Mouse (Mus musculus): Measurements from ENCODE around the gene Tuft1. TPM values are rescaled to one million over a fixed set of nuclear protein-coding genes. Genes with fewer than 3 reads are reported as not detected.
"Not testable (repeated sequence)": the region's sequence is repeated elsewhere in the genome, so short reads cannot be mapped to it uniquely, and the experiment has no call there.

Tuft1 gene
- polyA plus RNA-seq, 1 experiment from 2014 or later = 5.8 TPM

DNA sequence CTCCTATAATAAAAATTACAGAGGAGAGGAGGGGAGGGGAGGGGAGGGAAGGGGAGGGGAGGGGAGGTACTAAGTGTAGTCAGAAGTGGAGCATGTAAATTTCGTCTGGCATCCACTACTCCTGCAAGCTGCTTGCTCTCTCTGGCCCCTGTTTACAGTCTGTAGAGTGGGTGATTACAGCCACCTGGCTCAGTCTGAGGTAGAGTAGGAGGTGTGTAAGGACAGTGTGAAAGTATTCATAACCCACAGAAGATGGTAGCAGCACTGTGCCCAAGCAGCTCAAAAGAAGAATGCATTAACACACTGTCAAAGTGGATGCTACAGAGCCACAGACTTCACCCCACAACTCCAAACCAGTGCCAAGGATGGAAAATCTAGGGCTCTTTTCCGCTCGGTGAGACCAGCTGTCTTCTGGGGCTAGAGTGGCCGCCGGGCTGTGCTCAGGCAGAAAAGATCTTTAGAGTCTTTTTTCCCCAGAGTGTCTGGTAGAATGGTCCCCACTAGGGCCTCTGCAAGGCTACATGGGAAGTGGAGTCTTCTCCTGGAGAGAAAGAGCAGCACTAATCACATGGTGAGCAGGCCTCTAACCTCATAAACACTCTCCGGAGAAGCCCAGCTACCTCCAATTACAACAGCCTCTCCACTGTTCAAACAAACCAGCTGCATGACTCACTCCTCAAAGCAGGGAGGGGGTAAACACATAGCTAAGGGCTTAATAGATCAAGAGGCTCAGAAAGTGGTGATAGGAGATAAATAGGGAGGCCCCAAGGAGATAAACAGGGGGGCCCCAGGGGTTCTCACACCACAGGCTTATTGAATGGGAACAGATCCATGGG, 9.7 kb downstream of the Tuft1 start:
- Histone ChIP-seq H3K9me3 (ENCODE audit: control insufficient read depth, low read length) (no peaks in the 10 kb centered on the region), H3K4me1 (ENCODE audit: control insufficient read depth, insufficient read depth, low read length) (0 out of 2 replicates have a peak, but pooled peaks cover 2% of the 10 kb centered on the region), H3K9ac (replicated peaks; ENCODE audit: low read depth, low read length) (no peak overlapping the region), H3K4me2 (ENCODE audit: low read depth, low read length) (no peak overlapping the region), H3K27me3 (ENCODE audit: control insufficient read depth, insufficient read depth, low read length) (no peaks in the 10 kb centered on the region), H3K4me3 (ENCODE audit: low read depth, low read length) (no peak overlapping the region), H3K36me3 (ENCODE audit: control insufficient read depth, insufficient read depth, low read length) (no peaks in the 10 kb centered on the region), H3K27ac (ENCODE audit: low read depth, low read length) (no peak overlapping the region)
- no peak for ATAC-seq (ENCODE audit: low read depth)
- 46% methylated on average over 6 of the region's 6 CpGs for WGBS

DNA sequence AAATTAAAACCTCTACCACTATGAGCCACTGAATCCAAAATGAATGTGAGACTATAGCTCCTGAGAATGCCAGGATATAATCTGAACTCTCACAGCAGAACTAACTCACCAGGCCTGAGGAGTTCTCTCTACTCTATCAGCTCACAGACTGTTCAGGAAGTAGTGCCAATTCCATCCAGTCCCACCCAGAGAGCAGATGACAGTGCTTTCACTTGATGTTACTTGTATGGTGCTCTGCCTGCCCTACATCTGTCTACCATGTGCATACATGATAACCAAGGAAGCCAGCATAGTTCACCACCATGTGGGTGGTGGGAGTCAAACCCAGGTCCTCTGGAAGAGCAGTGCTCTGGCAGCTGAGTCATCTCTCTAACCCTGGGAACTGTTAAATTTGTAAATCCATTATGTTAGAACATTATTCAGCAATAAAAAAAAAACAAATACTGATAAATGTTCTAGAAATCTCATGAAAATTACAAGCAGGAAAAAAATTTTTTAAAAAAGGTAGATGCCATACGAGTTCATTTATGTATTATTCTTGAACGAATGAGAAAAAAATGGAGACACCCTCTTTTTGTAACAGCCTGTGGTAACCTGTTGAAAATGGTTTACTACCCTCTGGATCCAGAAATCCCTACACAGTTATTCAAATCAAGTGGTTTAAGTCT, 16.0 kb downstream of the Tuft1 start, which contains the start of gene Gm10972:
Gene Gm10972, plus strand, starts transcription at position 618 of the 668 bp plus-strand sequence.
- H3K9ac ChIP-seq (replicated peaks; ENCODE audit: low read depth, low read length); H3K36me3 ChIP-seq (ENCODE audit: control insufficient read depth, insufficient read depth, low read length); H3K4me1 ChIP-seq (ENCODE audit: control insufficient read depth, insufficient read depth, low read length); H3K27me3 ChIP-seq (ENCODE audit: control insufficient read depth, insufficient read depth, low read length); H3K4me3 ChIP-seq (ENCODE audit: low read depth, low read length); H3K4me2 ChIP-seq (ENCODE audit: low read depth, low read length); H3K27ac ChIP-seq (ENCODE audit: low read depth, low read length); ATAC-seq (ENCODE audit: low read depth); H3K9me3 ChIP-seq (ENCODE audit: control insufficient read depth, low read length): not testable (repeated sequence)
- WGBS = 80% methylated on average over 2 of the region's 2 CpGs

DNA sequence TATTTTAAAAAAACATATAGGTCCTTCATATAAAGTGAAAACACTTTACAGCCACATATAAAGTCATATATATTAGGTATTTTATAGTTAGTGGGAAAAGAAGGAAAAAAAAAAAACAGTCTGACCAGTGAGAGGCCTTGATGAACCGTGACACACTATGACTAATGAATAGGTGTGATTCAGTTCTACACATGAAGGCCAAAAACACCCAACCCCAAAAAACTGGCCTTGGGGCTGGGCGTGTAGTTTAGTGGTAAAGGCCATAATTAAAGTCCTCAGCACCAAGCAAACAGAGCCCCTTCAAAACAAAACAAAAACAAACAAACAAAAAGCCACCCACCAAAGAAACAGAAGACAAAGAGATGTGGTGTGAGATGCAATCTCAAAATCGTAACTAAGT, 28.8 kb downstream of the Tuft1 start:
- H3K9me3 ChIP-seq (ENCODE audit: control insufficient read depth, low read length) = no peaks in the 10 kb centered on the region
- 83% methylated on average over 3 of the region's 3 CpGs for WGBS
- H3K36me3 ChIP-seq (ENCODE audit: control insufficient read depth, insufficient read depth, low read length) = no peaks in the 10 kb centered on the region
- no peak overlapping the region for H3K27ac ChIP-seq (ENCODE audit: low read depth, low read length)
- no peak for ATAC-seq (ENCODE audit: low read depth)
- no peaks in the 10 kb centered on the region for H3K27me3 ChIP-seq (ENCODE audit: control insufficient read depth, insufficient read depth, low read length)
- H3K4me1 ChIP-seq (ENCODE audit: control insufficient read depth, insufficient read depth, low read length) = no peaks in the 10 kb centered on the region
- H3K9ac ChIP-seq (replicated peaks; ENCODE audit: low read depth, low read length) = no peak overlapping the region
- H3K4me3 ChIP-seq (ENCODE audit: low read depth, low read length) = no peak overlapping the region
- no peak overlapping the region for H3K4me2 ChIP-seq (ENCODE audit: low read depth, low read length)

DNA sequence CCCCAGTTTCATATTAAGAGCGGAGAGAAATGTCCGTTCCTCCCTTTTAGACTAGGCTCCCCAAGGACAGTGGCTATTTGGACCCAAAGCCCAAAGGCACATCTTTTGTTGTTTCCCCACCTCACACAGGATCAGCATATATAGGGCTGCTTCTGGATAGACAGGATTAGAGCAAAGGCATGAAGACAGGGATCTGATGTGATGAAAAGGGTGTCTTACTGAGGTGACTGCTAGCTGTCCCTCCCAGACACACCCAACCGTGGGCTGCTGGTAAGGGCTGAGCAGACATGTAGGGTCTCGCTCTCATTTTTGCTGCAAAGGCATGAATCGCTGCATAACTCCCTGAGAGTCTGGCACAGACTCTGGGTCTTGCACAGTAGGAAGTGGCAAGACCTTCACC, 30.0 kb downstream of the Tuft1 start:
- ATAC-seq (ENCODE audit: low read depth) = no peak
- 90% methylated on average over 5 of the region's 5 CpGs for WGBS

DNA sequence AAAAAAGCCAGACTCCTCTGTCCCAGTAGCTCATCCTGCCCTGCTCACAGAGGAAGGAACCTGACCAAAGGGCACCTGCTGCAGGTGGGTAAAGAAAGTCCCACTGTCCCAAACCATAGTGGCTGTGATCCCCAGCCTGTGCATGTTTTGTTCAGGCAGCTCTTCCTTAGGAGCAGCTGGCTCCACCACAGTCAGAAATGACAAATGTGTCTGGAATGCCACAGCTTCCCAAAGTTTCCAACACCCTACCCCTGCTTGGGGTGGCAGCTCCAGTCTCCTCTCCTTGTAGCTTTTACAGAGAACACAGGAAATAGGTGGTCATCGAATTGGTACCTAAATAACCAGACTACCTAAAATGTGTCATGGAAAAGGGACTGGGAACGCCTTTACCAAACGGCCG, 34.4 kb downstream of the Tuft1 start:
- H3K4me2 ChIP-seq (ENCODE audit: low read depth, low read length) = no peak overlapping the region
- no peaks in the 10 kb centered on the region for H3K36me3 ChIP-seq (ENCODE audit: control insufficient read depth, insufficient read depth, low read length)
- no peak overlapping the region for H3K9ac ChIP-seq (replicated peaks; ENCODE audit: low read depth, low read length)
- H3K9me3 ChIP-seq (ENCODE audit: control insufficient read depth, low read length) = no peaks in the 10 kb centered on the region
- H3K27ac ChIP-seq (ENCODE audit: low read depth, low read length) = no peak overlapping the region
- no peaks in the 10 kb centered on the region for H3K4me1 ChIP-seq (ENCODE audit: control insufficient read depth, insufficient read depth, low read length)
- H3K4me3 ChIP-seq (ENCODE audit: low read depth, low read length) = no peak overlapping the region
- H3K27me3 ChIP-seq (ENCODE audit: control insufficient read depth, insufficient read depth, low read length) = no peaks in the 10 kb centered on the region
- 90% methylated on average over 4 of the region's 4 CpGs for WGBS
- no peak for ATAC-seq (ENCODE audit: low read depth)

More for the DNA sequence above, 30.0 kb downstream of the Tuft1 start:
- H3K27me3 ChIP-seq (ENCODE audit: control insufficient read depth, insufficient read depth, low read length) = no peaks in the 10 kb centered on the region
- no peak overlapping the region for H3K4me2 ChIP-seq (ENCODE audit: low read depth, low read length)
- H3K27ac ChIP-seq (ENCODE audit: low read depth, low read length) = no peak overlapping the region
- H3K36me3 ChIP-seq (ENCODE audit: control insufficient read depth, insufficient read depth, low read length) = no peaks in the 10 kb centered on the region
- H3K9me3 ChIP-seq (ENCODE audit: control insufficient read depth, low read length) = no peaks in the 10 kb centered on the region
- no peak overlapping the region for H3K4me3 ChIP-seq (ENCODE audit: low read depth, low read length)
- no peaks in the 10 kb centered on the region for H3K4me1 ChIP-seq (ENCODE audit: control insufficient read depth, insufficient read depth, low read length)
- H3K9ac ChIP-seq (replicated peaks; ENCODE audit: low read depth, low read length) = no peak overlapping the region

DNA sequence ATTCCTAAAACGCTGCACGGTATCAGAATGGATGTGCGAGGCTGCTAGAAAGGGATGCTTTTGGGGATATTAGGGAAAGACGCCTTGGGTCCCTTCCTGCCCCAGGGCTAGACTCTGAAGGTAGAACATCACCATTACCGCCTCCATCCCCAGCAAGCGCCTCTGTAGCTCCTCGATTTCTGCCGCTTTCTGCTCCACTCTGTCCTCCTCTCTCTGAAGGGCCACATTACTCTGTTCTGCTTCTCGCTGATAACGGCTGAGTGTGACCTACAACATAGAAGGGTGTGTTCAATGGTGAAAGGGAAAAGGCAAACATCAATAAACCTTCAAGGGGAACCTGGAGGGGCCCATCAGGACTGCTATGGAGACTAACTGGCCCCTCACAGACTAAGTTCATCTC, 36.1 kb downstream of the Tuft1 start:
- Histone ChIP-seq H3K9me3 (ENCODE audit: control insufficient read depth, low read length) (no peaks in the 10 kb centered on the region), H3K27ac (ENCODE audit: low read depth, low read length) (no peak overlapping the region), H3K4me3 (ENCODE audit: low read depth, low read length) (no peak overlapping the region), H3K4me2 (ENCODE audit: low read depth, low read length) (no peak overlapping the region), H3K36me3 (ENCODE audit: control insufficient read depth, insufficient read depth, low read length) (no peaks in the 10 kb centered on the region), H3K27me3 (ENCODE audit: control insufficient read depth, insufficient read depth, low read length) (no peaks in the 10 kb centered on the region), H3K4me1 (ENCODE audit: control insufficient read depth, insufficient read depth, low read length) (no peaks in the 10 kb centered on the region), H3K9ac (replicated peaks; ENCODE audit: low read depth, low read length) (no peak overlapping the region)
- 94% methylated on average over 10 of the region's 10 CpGs for WGBS
- ATAC-seq (ENCODE audit: low read depth) = no peak

DNA sequence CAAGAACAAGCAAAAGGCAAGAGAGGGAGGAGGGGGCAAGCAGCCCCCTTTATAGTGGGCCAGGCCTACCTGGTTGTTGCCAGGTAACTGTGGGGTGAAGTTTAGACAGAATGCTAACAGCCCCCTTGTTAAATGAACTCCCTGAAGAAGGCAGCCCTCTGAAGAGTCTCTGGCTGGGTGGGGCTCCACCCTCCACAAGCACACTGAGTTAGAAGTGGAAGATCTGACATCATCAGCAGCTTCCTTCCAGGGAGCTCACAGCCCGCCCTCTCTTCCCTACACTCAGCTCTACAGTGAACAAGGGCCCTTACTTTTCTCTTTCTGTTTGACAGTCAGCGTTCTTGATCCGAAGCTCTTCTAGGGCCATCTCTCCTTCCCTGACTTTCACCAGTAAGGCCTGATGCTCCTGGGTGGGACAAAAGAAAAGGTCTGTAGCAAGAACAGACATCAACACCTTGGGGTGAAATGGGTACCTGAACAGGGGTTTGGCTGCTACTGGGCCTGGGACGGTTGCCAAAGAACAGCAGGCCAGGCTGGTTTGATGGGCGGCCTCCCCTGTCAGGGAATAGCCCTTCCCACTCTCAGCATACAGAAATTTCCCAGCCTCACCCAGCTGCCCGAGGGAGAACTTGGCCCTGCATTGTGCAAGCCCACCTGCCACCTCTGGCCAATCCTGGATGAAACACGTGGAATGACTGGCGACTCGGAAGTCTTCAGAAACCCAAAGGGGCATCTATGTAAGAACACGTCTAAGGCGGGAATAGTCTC, 36.7 kb downstream of the Tuft1 start:
- H3K9me3 ChIP-seq (ENCODE audit: control insufficient read depth, low read length) = no peaks in the 10 kb centered on the region
- H3K27ac ChIP-seq (ENCODE audit: low read depth, low read length) = no peak overlapping the region
- H3K27me3 ChIP-seq (ENCODE audit: control insufficient read depth, insufficient read depth, low read length) = no peaks in the 10 kb centered on the region
- H3K4me3 ChIP-seq (ENCODE audit: low read depth, low read length) = no peak overlapping the region
- H3K4me2 ChIP-seq (ENCODE audit: low read depth, low read length) = no peak overlapping the region
- ATAC-seq (ENCODE audit: low read depth) = no peak
- H3K9ac ChIP-seq (replicated peaks; ENCODE audit: low read depth, low read length) = no peak overlapping the region
- no peaks in the 10 kb centered on the region for H3K4me1 ChIP-seq (ENCODE audit: control insufficient read depth, insufficient read depth, low read length)
- 83% methylated on average over 11 of the region's 11 CpGs for WGBS
- H3K36me3 ChIP-seq (ENCODE audit: control insufficient read depth, insufficient read depth, low read length) = no peaks in the 10 kb centered on the region

DNA sequence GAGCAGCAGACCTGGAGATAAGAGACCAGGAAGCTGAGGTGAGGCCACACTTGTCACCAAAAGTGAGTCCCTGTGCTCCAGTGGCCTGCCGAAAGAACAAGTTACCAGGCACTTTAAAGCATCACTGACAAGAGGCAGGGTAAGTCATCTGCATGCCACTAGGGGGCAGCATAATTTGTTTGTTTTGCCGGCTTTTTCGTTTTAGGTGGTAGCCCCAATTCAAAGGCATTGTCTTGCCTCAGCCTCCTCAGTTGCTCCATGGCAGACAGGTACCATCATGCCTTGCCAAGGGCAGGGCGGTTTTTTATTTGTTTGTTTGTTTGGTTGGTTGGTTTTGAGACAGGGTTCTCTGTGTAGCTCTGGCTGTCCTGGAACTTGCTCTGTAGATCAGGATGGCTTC, 42.0 kb downstream of the Tuft1 start:
- Histone ChIP-seq H3K4me1 (ENCODE audit: control insufficient read depth, insufficient read depth, low read length) (no peaks in the 10 kb centered on the region), H3K9me3 (ENCODE audit: control insufficient read depth, low read length) (no peaks in the 10 kb centered on the region), H3K27ac (ENCODE audit: low read depth, low read length) (no peak overlapping the region), H3K9ac (replicated peaks; ENCODE audit: low read depth, low read length) (no peak overlapping the region), H3K4me3 (ENCODE audit: low read depth, low read length) (no peak overlapping the region), H3K4me2 (ENCODE audit: low read depth, low read length) (no peak overlapping the region), H3K36me3 (ENCODE audit: control insufficient read depth, insufficient read depth, low read length) (no peaks in the 10 kb centered on the region), H3K27me3 (ENCODE audit: control insufficient read depth, insufficient read depth, low read length) (no peaks in the 10 kb centered on the region)
- no peak for ATAC-seq (ENCODE audit: low read depth)
- 75% methylated on average over 4 of the region's 4 CpGs for WGBS

Measured in neural tube, embryonic 14.5 days (tissue).